Mouse (Mus musculus) kidney, adult 2 months (tissue): Measurements from ENCODE around the gene Hikeshi.

ENCODE experiments used
- CTCF ChIP-seq: fragments of 200-500 bp; conservative IDR thresholded peaks from 2 replicates; pipeline ENCODE4 v1.5.1; 2011; ENCODE audit warnings: low read depth, mild to moderate bottlenecking, control low read depth, low read length, moderate library complexity, mixed read lengths; ENCODE audit not compliant: insufficient read depth, insufficient read length
- POLR2A ChIP-seq: fragments of 200-500 bp; IDR thresholded peaks from one replicate; pipeline ENCODE4 v1.6.1; 2011; ENCODE audit warnings: low read depth, low read length, control low read depth

- no peak for TF ChIP-seq CTCF
- no peak for TF ChIP-seq POLR2A
Measured at GRCm38 (mm10) chr7:89976796-89977195, 35.8 kb upstream of the Hikeshi start.
